Mouse (Mus musculus) thymus, adult 2 months (tissue): ENCODE data around the gene Pde1c. TPM values are rescaled to one million over a fixed set of nuclear protein-coding genes. Genes with fewer than 3 reads are reported as not detected.

ENCODE experiments used
- DNase-seq: peaks from one replicate; pipeline ENCODE4 v3.0.0; 2021
- H3K27ac ChIP-seq: fragments of 200-500 bp; 2 replicates; pipeline ENCODE4 v1.5.1; 2012; ENCODE audit warnings: low read length, control low read depth; ENCODE audit not compliant: control insufficient read depth, insufficient read depth
- H3K27me3 ChIP-seq: fragments of 200-500 bp; 2 replicates; pipeline ENCODE4 v1.6.1; 2012; ENCODE audit warnings: mild to moderate bottlenecking, low read length, moderate library complexity, mixed read lengths; ENCODE audit not compliant: control insufficient read depth, insufficient read depth
- H3K36me3 ChIP-seq: fragments of 200-500 bp; 2 replicates; pipeline ENCODE4 v1.6.1; 2012; ENCODE audit warnings: mild to moderate bottlenecking, low read length, moderate library complexity; ENCODE audit not compliant: control insufficient read depth, insufficient read depth
- H3K4me1 ChIP-seq: fragments of 200-500 bp; replicated peaks from 2 replicates; pipeline ENCODE4 v1.6.1; 2012; ENCODE audit warnings: low read length; ENCODE audit not compliant: control insufficient read depth, insufficient read depth
- H3K4me3 ChIP-seq: fragments of 200-500 bp; 2 replicates; pipeline ENCODE4 v1.5.1; 2012; ENCODE audit warnings: mild to moderate bottlenecking, low read length, control low read depth, moderate library complexity; ENCODE audit not compliant: control insufficient read depth, insufficient read depth
- CTCF ChIP-seq: fragments of 200-500 bp; IDR thresholded peaks from 2 replicates; pipeline ENCODE4 v1.5.1; 2012; ENCODE audit warnings: mild to moderate bottlenecking, control low read depth, low read length, moderate library complexity, borderline replicate concordance; ENCODE audit not compliant: control insufficient read depth, poor library complexity, insufficient read depth; ENCODE audit errors: extremely low read depth
- POLR2A ChIP-seq: fragments of 200-500 bp; IDR thresholded peaks from 2 replicates; pipeline ENCODE4 v1.6.1; 2012; ENCODE audit warnings: mild to moderate bottlenecking, low read length, control low read depth, moderate library complexity; ENCODE audit not compliant: control insufficient read depth, poor library complexity, insufficient read depth; ENCODE audit errors: extremely low read depth
- WGBS: fragments of 180-500 bp; shearing (Covaris S2); methylation state at CpG from one replicate; pipeline ENCODE4 v1.1.7; 2018; 5-methylcytosine and 5-hydroxymethylcytosine counted together
- polyA plus RNA-seq: library from polyadenylated mRNA; depleted of rRNA; stranded (reverse); fragments of >200 nt; gene quantifications from 2 replicates; pipeline ENCODE4 v1.2.3, GENCODE M21; 2012

Gene Pde1c
- polyA plus RNA-seq, 1 experiment, result 1.8 TPM

DNA sequence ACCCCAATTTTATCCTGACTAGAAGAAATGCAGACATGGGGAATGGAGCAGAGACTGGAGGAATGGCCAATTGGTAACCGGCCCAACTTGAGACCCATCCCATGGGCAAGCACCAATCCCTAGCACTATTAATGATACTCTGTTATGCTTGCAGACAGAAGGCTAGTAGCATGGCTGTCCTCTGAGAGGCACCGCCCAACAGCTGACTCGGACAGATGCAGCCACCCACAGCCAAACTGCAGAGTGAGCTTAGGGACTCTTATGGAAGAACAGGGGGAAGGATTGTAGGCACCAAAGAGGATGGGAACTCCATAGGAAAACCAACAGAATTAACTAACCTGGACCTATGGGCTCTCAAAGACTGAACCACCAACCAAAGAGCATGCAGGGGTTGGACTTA lies 192.5 kb downstream of the Pde1c start:
- 96% methylated on average over 3 of the region's 3 CpGs for WGBS
- Histone ChIP-seq H3K4me3 (no peak overlapping the region), H3K4me1 (no peaks in the 10 kb centered on the region), H3K27ac (no peak overlapping the region), H3K36me3 (no peaks in the 10 kb centered on the region), H3K27me3 (no peaks in the 10 kb centered on the region)
- TF ChIP-seq CTCF (no peak), POLR2A (no peak)
- DNase-seq, result no peak

GRCm38 (mm10) chr6:56374180-56374579 lies 194.7 kb downstream of the Pde1c start:
- H3K36me3 ChIP-seq, result no peaks in the 10 kb centered on the region
- WGBS, result 96% methylated on average over 5 of the region's 5 CpGs
- no peak overlapping the region for H3K27ac ChIP-seq
- H3K27me3 ChIP-seq, result no peaks in the 10 kb centered on the region
- no peak for DNase-seq
- H3K4me1 ChIP-seq, result no peaks in the 10 kb centered on the region
- no peak for TF ChIP-seq CTCF
- TF ChIP-seq POLR2A, result no peak
- H3K4me3 ChIP-seq, result no peak overlapping the region

DNA sequence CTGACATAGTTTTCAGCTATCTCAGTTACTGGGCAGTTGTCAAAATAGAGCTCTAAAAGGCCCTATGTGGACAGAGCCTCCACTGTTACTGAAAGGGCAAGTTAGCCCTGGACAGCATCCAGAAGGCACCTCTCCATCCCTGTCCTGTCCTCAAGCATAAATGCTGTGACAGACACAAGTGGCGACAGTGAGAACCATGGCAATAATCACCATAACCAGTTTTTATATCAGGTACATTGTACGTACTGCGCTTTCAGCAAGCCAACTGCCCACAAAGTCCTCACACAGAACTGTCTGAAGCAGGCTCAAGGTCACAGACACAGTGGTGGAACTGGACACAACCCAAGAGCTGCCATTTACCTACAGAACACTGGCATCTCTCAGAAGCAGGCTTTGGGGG lies 195.2 kb downstream of the Pde1c start:
- H3K4me1 ChIP-seq, result no peaks in the 10 kb centered on the region
- TF ChIP-seq CTCF, result no peak
- TF ChIP-seq POLR2A, result no peak
- no peak overlapping the region for H3K4me3 ChIP-seq
- WGBS, result 94% methylated on average over 3 of the region's 3 CpGs
- H3K27ac ChIP-seq, result no peak overlapping the region
- DNase-seq, result no peak
- H3K27me3 ChIP-seq, result no peaks in the 10 kb centered on the region
- no peaks in the 10 kb centered on the region for H3K36me3 ChIP-seq

- TF ChIP-seq CTCF, result no peak
- no peak for TF ChIP-seq POLR2A
- Histone ChIP-seq H3K27me3 (no peaks in the 10 kb centered on the region), H3K4me1 (no peaks in the 10 kb centered on the region), H3K36me3 (no peaks in the 10 kb centered on the region), H3K27ac (no peak overlapping the region), H3K4me3 (no peak overlapping the region)
- WGBS, result 45% methylated on average over 10 of the region's 10 CpGs
- no peak for DNase-seq
These were observed 195.7 kb downstream of the Pde1c start for GRCm38 (mm10) chr6:56373046-56373751.

GRCm38 (mm10) chr6:56369462-56369861 lies 199.4 kb downstream of the Pde1c start:
- Histone ChIP-seq H3K36me3 (no peaks in the 10 kb centered on the region), H3K4me3 (no peak overlapping the region), H3K27ac (no peak overlapping the region), H3K27me3 (no peaks in the 10 kb centered on the region), H3K4me1 (no peaks in the 10 kb centered on the region)
- TF ChIP-seq CTCF (no peak), POLR2A (no peak)
- DNase-seq, result no peak
- WGBS, result 93% methylated on average over 13 of the region's 13 CpGs

GRCm38 (mm10) chr6:56368116-56368515 lies 200.8 kb downstream of the Pde1c start:
- DNase-seq, result no peak
- Histone ChIP-seq H3K4me3 (no peak overlapping the region), H3K27me3 (no peaks in the 10 kb centered on the region), H3K36me3 (no peaks in the 10 kb centered on the region), H3K27ac (no peak overlapping the region), H3K4me1 (no peaks in the 10 kb centered on the region)
- WGBS, result 55% methylated on average over 1 of the region's 1 CpGs
- TF ChIP-seq POLR2A (no peak), CTCF (no peak)

- no peaks in the 10 kb centered on the region for H3K36me3 ChIP-seq
- no peak for TF ChIP-seq POLR2A
- TF ChIP-seq CTCF, result no peak
- DNase-seq, result no peak
- no peak overlapping the region for H3K27ac ChIP-seq
- H3K4me3 ChIP-seq, result no peak overlapping the region
- H3K4me1 ChIP-seq, result no peaks in the 10 kb centered on the region
- no peaks in the 10 kb centered on the region for H3K27me3 ChIP-seq
These were observed 201.6 kb downstream of the Pde1c start for GRCm38 (mm10) chr6:56367257-56367656.

DNA sequence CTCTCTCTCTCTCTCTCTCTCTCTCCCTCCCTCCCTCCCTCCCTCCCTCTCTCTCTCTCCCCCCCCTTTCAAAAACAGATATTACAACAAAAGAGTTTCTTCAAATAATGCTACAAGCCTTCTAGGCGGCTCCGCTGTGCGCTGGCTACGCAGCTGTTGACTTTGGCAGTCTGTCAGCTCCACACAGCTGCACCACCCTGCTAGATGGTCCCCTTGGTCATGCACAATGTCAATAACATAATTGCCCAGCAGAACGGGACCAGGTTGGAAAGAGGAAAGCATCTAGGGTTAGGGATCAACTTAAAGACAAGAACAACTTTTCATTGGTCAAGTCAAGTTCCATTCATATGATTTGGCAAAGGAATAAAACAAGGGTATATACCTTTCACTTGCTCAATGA lies 206.3 kb downstream of the Pde1c start:
- H3K4me3 ChIP-seq, result no peak overlapping the region
- 42% methylated on average over 5 of the region's 5 CpGs for WGBS
- TF ChIP-seq POLR2A (no peak), CTCF (no peak)
- no peaks in the 10 kb centered on the region for H3K36me3 ChIP-seq
- H3K27ac ChIP-seq, result no peak overlapping the region
- H3K27me3 ChIP-seq, result no peaks in the 10 kb centered on the region
- DNase-seq, result no peak
- no peaks in the 10 kb centered on the region for H3K4me1 ChIP-seq
